Mouse (Mus musculus) CH12.LX (cell line): ENCODE measurements around the gene Fbxo10.

Source experiments
- EP300 ChIP-seq: IDR thresholded peaks from 2 replicates; pipeline ENCODE4 v1.6.1; 2011; ENCODE audit warnings: low read length, improper control_type of control experiment
- TBP ChIP-seq: conservative IDR thresholded peaks from 2 replicates; pipeline ENCODE4 v1.6.1; 2011; ENCODE audit warnings: low read depth, low read length, improper control_type of control experiment
- USF2 ChIP-seq: conservative IDR thresholded peaks from 2 replicates; pipeline ENCODE4 v1.6.1; 2011; ENCODE audit warnings: low read depth, low read length, improper control_type of control experiment

GRCm38 (mm10) chr4:45011581-45012104 lies 72.8 kb downstream of the Fbxo10 start:
- TF ChIP-seq TBP: 0 out of 2 replicates have a peak, but pooled peaks have one; percentile 62
- peak; percentile 38; the same call in 1 of the 2 replicates for TF ChIP-seq EP300
- TF ChIP-seq USF2: no peak
